Mouse (Mus musculus): ENCODE data around the gene Aqp1. TPM values are rescaled to one million over a fixed set of nuclear protein-coding genes. Genes with fewer than 3 reads are reported as not detected.
A peak's percentile ranks its signal among the peaks of the same experiment; 100 is the strongest.

The Aqp1 gene
- polyA plus RNA-seq, 1 experiment from 2014 or later, result 38.4 TPM

DNA sequence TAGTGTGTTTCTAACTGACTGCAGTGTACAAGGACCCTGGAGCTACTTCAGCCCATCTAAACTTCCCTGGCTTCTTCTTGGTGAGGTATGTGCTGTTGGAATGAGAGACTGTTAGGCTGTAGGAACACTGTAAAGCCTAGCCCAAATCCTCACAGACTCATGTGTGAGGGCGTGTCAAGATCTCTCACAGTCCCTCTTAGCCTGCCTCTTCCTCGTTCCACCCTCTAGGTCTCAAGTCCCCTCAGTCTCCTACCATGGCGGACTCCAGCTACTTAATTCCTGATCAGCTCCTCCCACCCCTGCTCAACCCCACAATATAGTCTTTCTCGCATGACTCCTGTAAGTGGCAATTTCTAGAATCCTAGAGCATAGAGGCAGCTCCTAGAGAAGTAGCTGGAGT is 13.0 kb downstream of the Aqp1 start:
- Histone ChIP-seq H3K9me3 (replicated peaks) (no peaks in the 10 kb centered on the region), H3K4me1 (no peaks in the 10 kb centered on the region), H3K36me3 (no peaks in the 10 kb centered on the region), H3K4me3 (replicated peaks) (no peak overlapping the region), H3K27ac (no peak overlapping the region), H3K4me2 (no peak overlapping the region), H3K27me3 (no peaks in the 10 kb centered on the region), H3K9ac (no peak overlapping the region)
- ATAC-seq (replicated peaks; ENCODE audit: low FRiP score), result no peak
- 83% methylated on average over 4 of the region's 4 CpGs for WGBS

DNA sequence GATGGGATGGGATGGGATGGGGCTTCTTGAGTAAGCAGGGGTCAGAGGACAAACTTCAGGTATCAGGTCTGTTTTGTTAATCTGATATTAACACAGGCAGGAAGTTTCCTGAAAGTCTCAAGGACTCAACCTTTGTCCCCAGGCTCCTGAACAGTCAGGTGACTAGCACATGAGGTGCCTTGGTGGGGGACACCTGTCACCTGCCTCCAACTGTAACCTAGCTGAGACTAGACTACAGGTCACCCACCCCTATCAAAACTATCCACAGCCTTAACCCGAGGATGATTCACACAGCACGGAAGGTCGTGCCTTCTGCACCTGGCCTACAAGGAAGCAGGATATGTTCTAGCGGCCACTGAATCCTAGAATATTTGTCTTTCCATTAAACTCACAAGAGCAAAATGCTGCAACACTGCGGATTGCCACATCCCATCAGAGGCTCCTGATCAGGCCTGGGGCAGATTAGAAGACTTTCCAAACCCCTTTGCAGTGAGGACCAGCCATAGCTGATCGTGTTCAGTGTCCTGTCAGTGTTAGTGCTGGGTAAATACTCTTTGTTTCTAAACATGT is 14.2 kb downstream of the Aqp1 start:
- H3K4me2 ChIP-seq, result no peak overlapping the region
- H3K9me3 ChIP-seq (replicated peaks), result no peaks in the 10 kb centered on the region
- no peaks in the 10 kb centered on the region for H3K4me1 ChIP-seq
- no peak overlapping the region for H3K27ac ChIP-seq
- H3K9ac ChIP-seq, result no peak overlapping the region
- 90% methylated on average over 6 of the region's 6 CpGs for WGBS
- no peaks in the 10 kb centered on the region for H3K27me3 ChIP-seq
- ATAC-seq (replicated peaks; ENCODE audit: low FRiP score), result no peak
- no peaks in the 10 kb centered on the region for H3K36me3 ChIP-seq
- no peak overlapping the region for H3K4me3 ChIP-seq (replicated peaks)

DNA sequence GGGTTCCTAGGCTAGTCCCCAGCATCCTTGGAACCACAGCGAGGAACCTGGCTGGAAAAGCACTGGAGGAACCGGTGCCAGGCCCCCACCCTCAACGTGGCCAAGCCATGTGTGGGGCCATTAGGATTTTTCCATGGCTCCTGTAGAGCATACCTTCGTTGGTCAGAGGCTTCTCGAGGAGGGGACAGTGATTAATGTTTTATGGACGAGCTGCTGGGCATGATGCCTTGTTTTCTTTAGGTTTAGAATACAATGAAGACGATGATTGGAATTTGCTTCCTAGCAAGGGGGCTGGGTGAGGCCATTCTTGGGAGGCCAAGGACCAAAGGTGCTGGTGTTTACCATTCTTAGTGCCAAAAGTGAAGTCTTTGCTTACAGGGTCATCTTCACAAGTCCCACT is 15.5 kb downstream of the Aqp1 start:
- no peak overlapping the region for H3K9ac ChIP-seq
- no peaks in the 10 kb centered on the region; the same call in 1 of the 2 replicates for H3K4me1 ChIP-seq
- no peak overlapping the region for H3K27ac ChIP-seq
- 59% methylated on average over 7 of the region's 7 CpGs for WGBS
- H3K4me2 ChIP-seq, result no peak overlapping the region
- H3K9me3 ChIP-seq (replicated peaks), result no peaks in the 10 kb centered on the region
- no peaks in the 10 kb centered on the region for H3K36me3 ChIP-seq
- no peaks in the 10 kb centered on the region for H3K27me3 ChIP-seq
- no peak for ATAC-seq (replicated peaks; ENCODE audit: low FRiP score)
- no peak overlapping the region for H3K4me3 ChIP-seq (replicated peaks)

DNA sequence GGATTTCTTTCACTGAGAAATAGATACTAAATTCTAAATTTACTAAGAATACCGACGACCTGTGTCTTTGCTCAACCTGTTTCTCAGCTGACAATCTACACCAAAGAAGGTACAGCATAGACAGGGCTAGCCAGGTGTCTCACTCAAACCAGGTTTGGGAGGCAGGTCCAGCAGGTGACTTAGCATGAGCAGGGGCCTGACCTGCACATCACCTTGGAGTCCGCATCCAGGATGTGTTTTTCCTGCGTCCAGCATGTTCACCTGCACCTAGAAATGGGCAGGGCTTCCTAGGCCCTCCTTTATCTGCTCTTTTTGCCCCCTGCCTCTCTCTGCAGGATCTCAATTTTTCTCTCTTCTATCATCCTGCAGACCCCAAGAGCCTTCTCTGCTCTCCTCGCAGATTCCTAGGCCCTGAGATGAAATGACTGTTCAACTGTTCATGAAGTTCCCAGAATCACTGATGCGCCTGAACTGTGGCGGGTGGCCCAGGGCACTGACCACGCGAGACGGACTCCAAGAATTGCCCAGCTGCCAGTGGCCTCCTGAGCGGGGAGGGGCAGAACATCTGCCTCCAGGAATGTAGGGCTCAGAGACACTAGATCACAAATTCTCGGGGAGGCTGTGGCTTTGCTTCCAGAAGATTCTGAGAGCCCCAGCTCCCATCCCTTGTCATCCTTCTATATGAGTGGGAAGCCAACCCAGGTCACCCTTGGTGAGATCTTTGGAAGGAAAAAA is 17.6 kb downstream of the Aqp1 start:
- Histone ChIP-seq H3K27me3 (no peaks in the 10 kb centered on the region), H3K36me3 (no peaks in the 10 kb centered on the region), H3K4me3 (replicated peaks) (no peak overlapping the region), H3K9me3 (replicated peaks) (no peaks in the 10 kb centered on the region), H3K4me2 (no peak overlapping the region), H3K4me1 (peaks cover 12% of the 10 kb centered on the region; the same call in 1 of the 2 replicates), H3K9ac (no peak overlapping the region), H3K27ac (no peak overlapping the region)
- no peak for ATAC-seq (replicated peaks; ENCODE audit: low FRiP score)
- 77% methylated on average over 12 of the region's 12 CpGs for WGBS

DNA sequence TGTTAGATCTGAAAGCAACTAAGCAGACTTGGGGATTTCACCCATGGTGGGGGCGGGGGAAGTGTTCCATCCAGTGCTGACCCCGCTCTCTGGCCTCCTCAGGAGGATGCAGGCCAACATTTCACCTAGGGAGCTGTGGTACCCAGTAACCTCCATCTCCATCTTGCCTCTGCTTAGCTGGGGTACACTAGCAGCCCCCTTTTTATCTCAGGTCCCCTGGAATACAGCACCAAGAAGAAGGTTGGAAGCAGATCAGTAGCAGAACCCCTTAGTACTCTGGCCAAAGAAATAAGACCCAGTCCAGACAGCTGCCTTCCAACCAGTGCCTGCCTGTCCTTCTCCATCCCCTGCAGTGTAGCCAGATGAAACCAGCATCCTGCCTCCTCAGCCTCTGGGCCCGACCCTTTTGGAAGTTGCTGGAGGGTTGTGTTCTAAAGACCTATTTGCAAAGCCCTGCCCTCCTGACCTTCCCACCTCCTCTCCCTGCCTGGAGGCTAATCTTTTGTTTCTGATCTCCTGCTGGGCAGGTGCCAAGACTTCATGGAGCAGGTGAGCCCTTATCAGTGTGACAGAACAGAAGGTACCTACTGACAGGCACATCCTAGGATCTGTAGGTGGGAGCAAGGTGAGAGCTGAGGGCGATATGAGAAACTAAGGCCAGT is 18.4 kb downstream of the Aqp1 start:
- no peak for ATAC-seq (replicated peaks; ENCODE audit: low FRiP score)
- Histone ChIP-seq H3K9me3 (replicated peaks) (no peaks in the 10 kb centered on the region), H3K4me3 (replicated peaks) (no peak overlapping the region), H3K27me3 (no peaks in the 10 kb centered on the region), H3K4me1 (peaks cover 12% of the 10 kb centered on the region; the same call in 1 of the 2 replicates), H3K9ac (no peak overlapping the region), H3K27ac (no peak overlapping the region), H3K4me2 (no peak overlapping the region), H3K36me3 (no peaks in the 10 kb centered on the region)
- 76% methylated on average over 4 of the region's 4 CpGs for WGBS

DNA sequence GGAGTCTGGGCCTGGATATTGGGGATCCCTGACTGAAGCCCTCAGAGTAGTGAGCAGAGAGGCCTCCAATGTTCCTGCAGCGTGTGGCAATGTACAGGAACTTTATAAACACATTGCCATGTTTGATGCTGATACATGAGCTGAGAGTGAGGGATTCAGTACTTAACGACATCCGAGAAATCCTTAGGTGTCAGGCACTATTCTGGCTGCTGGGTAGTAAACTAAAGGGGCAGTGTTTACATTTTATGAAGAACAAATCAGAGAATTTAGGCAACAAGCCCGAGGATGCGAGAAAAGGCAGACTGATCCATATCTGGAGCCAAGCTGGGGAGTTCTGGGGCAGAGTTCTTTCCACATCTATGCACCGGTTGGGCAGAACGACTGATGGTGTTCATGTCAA is 19.3 kb downstream of the Aqp1 start:
- Histone ChIP-seq H3K27ac (no peak overlapping the region), H3K4me3 (replicated peaks) (no peak overlapping the region), H3K9ac (no peak overlapping the region), H3K4me1 (peaks cover 12% of the 10 kb centered on the region; the same call in 1 of the 2 replicates), H3K27me3 (no peaks in the 10 kb centered on the region), H3K4me2 (no peak overlapping the region), H3K36me3 (no peaks in the 10 kb centered on the region), H3K9me3 (replicated peaks) (no peaks in the 10 kb centered on the region)
- 75% methylated on average over 7 of the region's 7 CpGs for WGBS
- no peak for ATAC-seq (replicated peaks; ENCODE audit: low FRiP score)

DNA sequence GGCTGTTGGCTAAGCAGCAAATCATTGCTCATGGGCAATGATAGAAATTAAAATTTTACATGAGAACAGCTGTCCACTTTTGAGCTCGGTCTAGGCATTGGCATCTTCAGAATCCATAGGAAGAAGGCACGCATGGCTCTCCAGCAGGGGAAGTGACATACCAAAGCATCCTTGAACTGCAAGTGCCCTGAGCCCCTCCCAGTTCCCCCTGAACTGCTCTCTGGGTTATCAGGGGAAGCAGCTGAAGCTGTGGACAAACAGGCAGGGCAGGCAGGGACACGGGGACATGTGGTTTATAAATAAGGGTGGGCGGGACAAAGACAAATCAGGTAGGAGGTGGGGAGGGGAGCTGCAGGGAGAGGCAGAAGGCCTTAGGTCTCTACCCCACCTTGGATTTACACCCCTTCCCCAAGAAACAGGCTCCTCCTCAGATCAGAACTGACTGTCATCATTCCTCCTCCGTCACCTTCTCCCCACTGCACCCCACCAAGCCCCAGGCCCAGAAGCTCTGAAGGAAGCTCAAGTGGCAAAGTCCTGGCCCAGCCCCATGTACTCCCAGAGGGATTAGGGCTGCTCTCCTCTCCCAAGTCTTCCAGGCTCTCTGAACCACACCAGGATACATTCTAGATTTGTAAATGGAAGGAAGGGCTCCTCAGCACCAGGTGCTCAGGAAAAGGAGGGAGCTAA is 19.9 kb downstream of the Aqp1 start:
- H3K27ac ChIP-seq, result no peak overlapping the region
- 54% methylated on average over 5 of the region's 5 CpGs for WGBS
- no peaks in the 10 kb centered on the region for H3K36me3 ChIP-seq
- H3K9me3 ChIP-seq (replicated peaks), result no peaks in the 10 kb centered on the region
- no peaks in the 10 kb centered on the region for H3K27me3 ChIP-seq
- H3K4me3 ChIP-seq (replicated peaks), result no peak overlapping the region
- H3K4me1 ChIP-seq, result peaks cover 12% of the 10 kb centered on the region; the same call in 1 of the 2 replicates
- ATAC-seq (replicated peaks; ENCODE audit: low FRiP score), result no peak
- no peak overlapping the region for H3K4me2 ChIP-seq
- no peak overlapping the region for H3K9ac ChIP-seq

DNA sequence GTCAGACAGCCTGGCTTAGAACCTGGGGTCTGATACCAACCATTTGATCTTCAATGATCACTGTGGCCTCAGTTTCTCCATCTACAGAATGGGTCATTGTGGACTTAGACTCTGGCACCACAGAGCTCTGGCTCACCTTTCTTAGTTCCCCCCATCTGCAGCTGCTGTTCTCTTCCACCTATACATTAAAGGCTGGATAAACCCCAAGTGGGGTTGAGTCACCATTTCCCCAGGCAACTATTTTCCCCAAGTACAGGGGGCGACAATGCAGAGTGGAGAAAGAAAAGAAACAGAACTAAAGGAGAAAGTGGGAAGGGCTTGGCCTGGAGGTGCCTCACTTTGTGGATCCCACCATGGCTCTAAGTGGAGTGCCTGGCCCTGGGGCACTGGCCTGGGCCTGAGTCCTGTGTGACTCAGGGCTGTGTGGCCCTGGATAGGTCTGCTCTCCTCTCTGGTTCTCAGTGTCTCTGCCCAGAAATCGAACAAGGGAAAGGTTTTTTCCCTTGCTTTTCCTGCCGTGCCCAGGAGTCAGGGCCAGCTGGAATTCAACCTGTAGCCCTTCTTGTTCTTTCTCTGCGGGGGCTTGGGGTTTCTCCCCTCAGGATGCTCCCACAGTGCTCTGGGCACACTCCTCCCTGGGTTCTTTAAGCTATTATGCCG is 20.9 kb downstream of the Aqp1 start:
- Histone ChIP-seq H3K4me2 (no peak overlapping the region), H3K9ac (no peak overlapping the region), H3K27ac (peak overlapping the region; percentile 60), H3K9me3 (replicated peaks) (no peaks in the 10 kb centered on the region), H3K4me1 (peaks cover 12% of the 10 kb centered on the region; the same call in 1 of the 2 replicates), H3K36me3 (no peaks in the 10 kb centered on the region), H3K27me3 (no peaks in the 10 kb centered on the region), H3K4me3 (replicated peaks) (no peak overlapping the region)
- 74% methylated on average over 5 of the region's 5 CpGs for WGBS
- no peak for ATAC-seq (replicated peaks; ENCODE audit: low FRiP score)

DNA sequence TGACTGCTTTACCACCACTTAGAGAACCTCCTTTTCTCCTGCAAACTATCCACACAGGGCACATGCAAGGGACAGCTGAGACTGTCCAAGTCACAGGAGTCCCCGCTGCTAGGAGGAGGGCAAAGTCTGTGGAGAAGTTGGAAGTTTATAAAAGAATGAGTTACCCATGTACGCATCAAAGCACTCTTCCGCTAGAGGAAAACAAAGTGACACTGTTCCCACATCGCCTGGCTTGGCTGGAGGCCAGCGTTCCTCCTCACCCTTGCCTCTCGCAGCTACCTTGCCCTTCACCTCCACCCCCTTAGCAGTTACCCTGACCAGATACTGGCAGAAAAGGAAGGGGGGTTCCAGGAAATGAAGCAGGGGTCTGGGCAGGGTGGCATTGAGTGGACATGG is 21.4 kb downstream of the Aqp1 start:
- no peaks in the 10 kb centered on the region for H3K9me3 ChIP-seq (replicated peaks)
- peak overlapping the region; percentile 60 for H3K27ac ChIP-seq
- H3K4me3 ChIP-seq (replicated peaks), result no peak overlapping the region
- peak; percentile 70 for ATAC-seq (replicated peaks; ENCODE audit: low FRiP score)
- no peak overlapping the region for H3K9ac ChIP-seq
- WGBS, result 54% methylated on average over 6 of the region's 6 CpGs
- no peak overlapping the region for H3K4me2 ChIP-seq
- no peaks in the 10 kb centered on the region for H3K27me3 ChIP-seq
- H3K36me3 ChIP-seq, result no peaks in the 10 kb centered on the region
- H3K4me1 ChIP-seq, result peaks cover 12% of the 10 kb centered on the region; the same call in 1 of the 2 replicates

DNA sequence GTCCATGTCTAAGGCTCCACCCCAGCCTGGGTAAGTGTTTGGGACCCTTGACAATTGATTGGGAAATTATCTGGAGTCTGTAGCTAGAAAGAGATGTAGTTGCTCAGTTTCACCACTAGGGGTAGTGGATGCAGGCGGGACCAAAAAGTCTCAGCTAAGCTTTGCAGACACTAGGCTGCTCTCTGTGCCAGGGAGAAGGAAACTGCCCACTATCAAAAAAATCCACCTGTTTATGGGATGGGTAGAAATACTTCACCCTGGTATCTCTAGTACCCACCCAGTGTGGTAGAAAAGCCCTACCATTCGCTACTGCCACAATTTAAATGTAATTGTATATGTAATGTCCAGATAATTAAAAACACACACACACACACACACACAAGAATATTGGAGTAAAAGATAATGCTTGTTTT is 22.5 kb downstream of the Aqp1 start:
- H3K4me2 ChIP-seq, result no peak overlapping the region
- no peaks in the 10 kb centered on the region for H3K36me3 ChIP-seq
- no peak overlapping the region for H3K4me3 ChIP-seq (replicated peaks)
- H3K27me3 ChIP-seq, result no peaks in the 10 kb centered on the region
- H3K9me3 ChIP-seq (replicated peaks), result no peaks in the 10 kb centered on the region
- no peak overlapping the region for H3K9ac ChIP-seq
- no peak overlapping the region for H3K27ac ChIP-seq
- H3K4me1 ChIP-seq, result peaks cover 12% of the 10 kb centered on the region; the same call in 1 of the 2 replicates
- no peak for ATAC-seq (replicated peaks; ENCODE audit: low FRiP score)
- 26% methylated on average over 2 of the region's 2 CpGs for WGBS

DNA sequence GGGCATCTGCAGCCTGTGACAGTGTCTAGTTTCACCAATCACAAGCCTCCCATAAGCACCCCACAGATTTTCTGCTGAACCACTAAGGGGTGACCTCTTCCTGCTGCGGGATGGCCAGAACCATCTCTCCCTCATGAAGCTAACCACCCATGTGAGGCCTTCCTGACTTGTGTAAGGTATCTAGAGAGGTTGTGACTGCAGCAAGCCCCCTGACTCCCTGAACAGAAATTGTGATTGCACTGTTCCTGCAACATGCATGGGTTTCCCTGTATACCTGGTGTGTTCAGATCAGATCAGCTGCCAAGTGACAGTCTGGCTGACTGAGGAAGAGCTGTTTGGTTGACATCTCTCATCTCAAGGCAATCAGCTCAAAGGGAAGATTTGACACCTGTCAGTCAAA is 26.4 kb downstream of the Aqp1 start:
- Histone ChIP-seq H3K27ac (no peak overlapping the region), H3K9me3 (replicated peaks) (no peaks in the 10 kb centered on the region), H3K4me1 (peaks cover 5% of the 10 kb centered on the region; the same call in 1 of the 2 replicates), H3K27me3 (no peaks in the 10 kb centered on the region), H3K36me3 (no peaks in the 10 kb centered on the region), H3K4me3 (replicated peaks) (no peak overlapping the region), H3K4me2 (no peak overlapping the region), H3K9ac (no peak overlapping the region)
- ATAC-seq (replicated peaks; ENCODE audit: low FRiP score), result no peak
- WGBS, result 81% methylated on average over 1 of the region's 1 CpGs
